Mouse (Mus musculus) kidney, adult 2 months (tissue): ENCODE data around the gene Cyb561. TPM values are rescaled to one million over a fixed set of nuclear protein-coding genes. Genes with fewer than 3 reads are reported as not detected.

Experiments used
- DNase-seq: peaks from one replicate; pipeline ENCODE4 v3.0.0; 2021
- H3K27ac ChIP-seq: fragments of 200-500 bp; 2 replicates; pipeline ENCODE4 v1.5.1; 2012; ENCODE audit warnings: low read depth, low read length, control low read depth, inconsistent platforms; ENCODE audit not compliant: insufficient read depth
- H3K27me3 ChIP-seq: fragments of 200-500 bp; replicated peaks from 2 replicates; pipeline ENCODE4 v1.6.1; 2012; ENCODE audit warnings: mild to moderate bottlenecking, moderate library complexity, low read length, inconsistent platforms; ENCODE audit not compliant: control insufficient read depth, insufficient read depth
- H3K36me3 ChIP-seq: fragments of 200-500 bp; 2 replicates; pipeline ENCODE4 v1.6.1; 2012; ENCODE audit warnings: mild to moderate bottlenecking, moderate library complexity, low read length, inconsistent platforms; ENCODE audit not compliant: control insufficient read depth, insufficient read depth
- H3K4me1 ChIP-seq: fragments of 200-500 bp; 2 replicates; pipeline ENCODE4 v1.6.1; 2011; ENCODE audit warnings: low read length; ENCODE audit not compliant: control insufficient read depth, insufficient read depth
- H3K4me3 ChIP-seq: fragments of 200-500 bp; 2 replicates; pipeline ENCODE4 v1.5.1; 2011; ENCODE audit warnings: mild to moderate bottlenecking, low read depth, low read length, control low read depth; ENCODE audit not compliant: insufficient read depth
- CTCF ChIP-seq: fragments of 200-500 bp; conservative IDR thresholded peaks from 2 replicates; pipeline ENCODE4 v1.5.1; 2011; ENCODE audit warnings: low read depth, mild to moderate bottlenecking, control low read depth, low read length, moderate library complexity, mixed read lengths; ENCODE audit not compliant: insufficient read depth, insufficient read length
- POLR2A ChIP-seq: fragments of 200-500 bp; IDR thresholded peaks from one replicate; pipeline ENCODE4 v1.6.1; 2011; ENCODE audit warnings: low read depth, low read length, control low read depth
- WGBS: fragments of 180-500 bp; shearing (Covaris S2); methylation state at CpG from one replicate; pipeline ENCODE4 v1.1.7; 2018; 5-methylcytosine and 5-hydroxymethylcytosine counted together
- polyA plus RNA-seq: library from polyadenylated mRNA; depleted of rRNA; stranded (reverse); fragments of >200 nt; gene quantifications from 2 replicates; pipeline ENCODE4 v1.2.3, GENCODE M21; 2012

Cyb561 gene
- polyA plus RNA-seq, 1 experiment: 31.1 TPM

GRCm38 (mm10) chr11:105909617-105910016 is 43.5 kb downstream of the Cyb561 start:
- TF ChIP-seq CTCF: no peak
- TF ChIP-seq POLR2A: no peak
- H3K4me1 ChIP-seq: no peaks in the 10 kb centered on the region
- H3K4me3 ChIP-seq: no peak overlapping the region
- H3K36me3 ChIP-seq: peaks cover 2% of the 10 kb centered on the region
- H3K27me3 ChIP-seq: no peaks in the 10 kb centered on the region
- 32% methylated on average over 2 of the region's 2 CpGs for WGBS
- DNase-seq: no peak
- H3K27ac ChIP-seq: no peak overlapping the region

- no peak for DNase-seq
- Histone ChIP-seq H3K4me3 (no peak overlapping the region), H3K27ac (no peak overlapping the region), H3K4me1 (no peaks in the 10 kb centered on the region), H3K36me3 (peaks cover 3% of the 10 kb centered on the region), H3K27me3 (no peaks in the 10 kb centered on the region)
- TF ChIP-seq CTCF: no peak
- TF ChIP-seq POLR2A: no peak
- 93% methylated on average over 8 of the region's 8 CpGs for WGBS
Observed at GRCm38 (mm10) chr11:105908926-105909325, 44.2 kb downstream of the Cyb561 start.

- Histone ChIP-seq H3K27me3 (no peaks in the 10 kb centered on the region), H3K36me3 (peaks cover 3% of the 10 kb centered on the region), H3K27ac (no peak overlapping the region), H3K4me1 (no peaks in the 10 kb centered on the region), H3K4me3 (no peak overlapping the region)
- DNase-seq: no peak
- no peak for TF ChIP-seq POLR2A
- no peak for TF ChIP-seq CTCF
- 95% methylated on average over 1 of the region's 1 CpGs for WGBS
Observed at GRCm38 (mm10) chr11:105907381-105907780, 45.8 kb downstream of the Cyb561 start.

- H3K4me3 ChIP-seq: no peak overlapping the region
- peaks cover 3% of the 10 kb centered on the region for H3K36me3 ChIP-seq
- H3K4me1 ChIP-seq: no peaks in the 10 kb centered on the region
- no peak overlapping the region for H3K27ac ChIP-seq
- TF ChIP-seq CTCF (no peak), POLR2A (no peak)
- WGBS: 72% methylated on average over 4 of the region's 4 CpGs
- no peak for DNase-seq
- H3K27me3 ChIP-seq: no peaks in the 10 kb centered on the region
Observed at GRCm38 (mm10) chr11:105905529-105906213, 47.5 kb downstream of the Cyb561 start.

DNA sequence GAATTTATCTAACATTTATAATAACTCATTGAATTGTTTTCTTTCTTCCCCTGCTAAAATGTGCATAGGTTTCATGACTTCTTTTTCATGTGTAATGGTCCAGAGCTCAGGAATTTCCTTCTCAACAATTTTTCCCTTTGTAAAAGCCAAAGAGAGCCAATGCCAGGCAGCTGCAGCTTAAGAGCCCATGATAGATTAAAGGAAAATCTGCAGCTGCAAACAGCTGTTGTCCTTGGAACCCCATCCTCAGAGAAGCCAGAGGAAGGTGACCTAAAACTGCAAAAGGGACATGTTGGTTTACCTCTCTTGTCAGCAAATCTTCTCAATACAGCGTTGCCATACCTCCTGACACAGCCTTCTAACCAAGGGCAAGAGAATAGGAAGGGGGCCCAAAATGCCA is 50.2 kb downstream of the Cyb561 start:
- no peak overlapping the region for H3K27ac ChIP-seq
- H3K4me1 ChIP-seq: no peaks in the 10 kb centered on the region
- 73% methylated on average over 1 of the region's 1 CpGs for WGBS
- H3K36me3 ChIP-seq: peaks cover 3% of the 10 kb centered on the region
- TF ChIP-seq POLR2A: no peak
- TF ChIP-seq CTCF: no peak
- DNase-seq: no peak
- H3K27me3 ChIP-seq: no peaks in the 10 kb centered on the region
- H3K4me3 ChIP-seq: no peak overlapping the region

GRCm38 (mm10) chr11:105901501-105901900 is 51.6 kb downstream of the Cyb561 start:
- Histone ChIP-seq H3K27ac (no peak overlapping the region), H3K36me3 (peaks cover 3% of the 10 kb centered on the region), H3K4me1 (no peaks in the 10 kb centered on the region), H3K4me3 (no peak overlapping the region), H3K27me3 (no peaks in the 10 kb centered on the region)
- 71% methylated on average over 2 of the region's 2 CpGs for WGBS
- no peak for DNase-seq
- TF ChIP-seq POLR2A (no peak), CTCF (no peak)

- H3K27me3 ChIP-seq: no peaks in the 10 kb centered on the region
- TF ChIP-seq CTCF (no peak), POLR2A (no peak)
- H3K4me1 ChIP-seq: no peaks in the 10 kb centered on the region
- no peaks in the 10 kb centered on the region; the same call in 1 of the 2 replicates for H3K36me3 ChIP-seq
- H3K4me3 ChIP-seq: no peak overlapping the region
- 31% methylated on average over 1 of the region's 1 CpGs for WGBS
- no peak for DNase-seq
- H3K27ac ChIP-seq: no peak overlapping the region
Observed at GRCm38 (mm10) chr11:105899151-105899550, 54.0 kb downstream of the Cyb561 start.
